Mouse (Mus musculus) CD4-positive naive resting alpha-beta T cell, adult 76 days (primary cell): ENCODE data around the gene Clic4. TPM values are rescaled to one million over a fixed set of nuclear protein-coding genes. Genes with fewer than 3 reads are reported as not detected.

ENCODE experiments used
- total RNA-seq: library from RNA; stranded (reverse); gene quantifications from one replicate; pipeline ENCODE4 v1.2.4, GENCODE M21; 2023

Gene Clic4
- total RNA-seq: 18.0 TPM

DNA sequence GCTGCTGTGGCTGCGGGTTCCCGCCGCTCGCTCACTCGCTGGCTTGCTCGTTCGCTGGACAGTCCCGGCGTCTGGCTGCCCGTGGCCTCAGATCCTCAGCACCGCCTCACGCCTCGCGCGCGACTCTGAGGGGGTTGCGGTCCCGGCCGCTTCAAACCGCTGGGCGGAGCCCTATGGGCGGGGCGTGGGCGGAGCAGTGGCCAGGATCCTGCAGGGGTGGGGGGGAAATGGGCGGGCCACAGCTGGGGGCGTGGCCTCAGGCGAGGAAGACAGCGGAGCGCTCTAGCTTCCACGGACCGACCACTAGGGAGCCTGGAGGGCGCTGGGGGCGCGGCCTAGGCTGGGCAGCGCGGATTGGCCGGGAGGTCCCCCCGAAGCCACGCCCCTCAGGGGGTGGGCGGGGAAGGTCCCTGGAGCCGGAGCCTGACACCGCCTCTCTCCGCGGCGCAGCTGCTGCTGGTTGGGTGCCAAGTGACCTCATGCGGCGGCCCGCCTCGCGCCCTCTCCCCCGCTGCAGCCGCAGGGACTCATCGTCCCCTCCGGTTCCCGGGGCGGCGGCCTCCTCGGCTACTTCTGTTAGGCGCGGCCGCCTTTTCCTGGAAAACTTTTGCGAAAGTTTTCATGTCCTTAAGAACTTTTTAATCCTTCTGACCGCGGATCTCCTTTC is at the start of gene Clic4:
TSS of gene Clic4 (minus strand) at position 175 of the 667 bp plus-strand sequence.

Other genes with a start within 250 kb of the Clic4 start
- gene Runx3, start 152.2 kb downstream of the Clic4 start, total RNA-seq: 100 TPM
- gene Srrm1, start 80.5 kb upstream of the Clic4 start, total RNA-seq: 400 TPM
- 2.5 TPM for gene Ncmap, start 125.4 kb upstream of the Clic4 start, total RNA-seq
- gene Rcan3, start 161.0 kb upstream of the Clic4 start, total RNA-seq: 34.7 TPM
- gene Stpg1, start 222.0 kb upstream of the Clic4 start, total RNA-seq: not detected
- 54.1 TPM for gene Nipal3, start 222.2 kb upstream of the Clic4 start, total RNA-seq